Mouse (Mus musculus) splenic B cell, adult 2 months (primary cell): Measurements from ENCODE around the gene Srp54b.
"Not testable (repeated sequence)": the region's sequence is repeated elsewhere in the genome, so short reads cannot be mapped to it uniquely, and the experiment has no call there.

Source experiments
- DNase-seq: peaks from one replicate; pipeline ENCODE4 v3.0.0-alpha.2; 2011; ENCODE audit warnings: low read depth, low spot score
- H3K27me3 ChIP-seq: 2 replicates; pipeline ENCODE4 v1.6.1; 2012; ENCODE audit warnings: mild to moderate bottlenecking, low read length, moderate library complexity, mixed read lengths; ENCODE audit not compliant: control insufficient read depth, poor library complexity, insufficient read depth, severe bottlenecking
- H3K36me3 ChIP-seq: 2 replicates; pipeline ENCODE4 v1.6.1; 2012; ENCODE audit warnings: mild to moderate bottlenecking, low read length, moderate library complexity, mixed read lengths; ENCODE audit not compliant: control insufficient read depth, poor library complexity, insufficient read depth, severe bottlenecking

Gene Srp54b

DNA sequence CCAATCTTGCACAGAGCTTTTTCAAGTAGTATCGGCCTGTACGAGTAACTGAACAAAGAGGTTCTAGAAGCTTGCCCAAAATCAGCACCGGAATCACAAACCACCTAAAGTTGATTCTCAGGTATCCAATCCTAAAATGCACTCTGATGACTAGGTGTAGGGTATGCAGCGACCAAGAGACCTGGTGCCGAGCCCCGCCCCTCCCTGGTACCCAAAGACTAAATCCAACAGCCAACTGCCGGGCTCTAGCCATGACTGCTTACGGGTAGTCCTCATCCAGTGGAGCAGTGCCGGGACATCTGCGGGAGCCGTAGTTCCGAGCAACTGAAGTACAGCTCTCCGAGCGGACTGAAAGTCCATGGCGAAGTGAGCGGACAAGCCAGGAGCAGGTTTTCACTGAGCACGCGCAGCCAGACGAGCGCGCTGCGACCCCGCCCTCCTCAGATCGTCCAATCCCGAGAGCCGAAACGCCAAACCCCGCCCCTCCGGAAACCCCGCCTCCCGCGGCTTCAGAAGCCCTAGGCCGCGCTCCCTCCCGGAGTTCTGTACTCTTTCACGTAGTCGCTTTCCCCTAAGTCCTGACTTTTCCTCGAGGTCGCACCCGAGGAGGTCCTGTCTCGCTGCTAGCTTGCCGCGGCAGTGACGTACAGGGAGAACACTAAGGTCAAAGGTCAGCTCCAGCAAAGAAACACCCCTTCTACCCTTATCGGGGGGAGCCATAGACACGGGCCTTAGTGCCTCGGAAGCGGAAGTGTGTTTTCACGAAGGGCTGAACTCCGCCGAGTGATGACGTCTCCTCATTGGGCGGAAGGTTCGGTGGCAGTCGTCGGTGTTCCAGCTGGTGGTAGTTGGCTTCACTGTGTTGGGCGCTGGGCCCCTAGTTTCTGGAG lies at the start of gene Srp54b:
Srp54b (plus strand) TSS at position 546 of the 890 bp plus-strand sequence.
- H3K27me3 ChIP-seq, H3K36me3 ChIP-seq, DNase-seq: not testable (repeated sequence)

DNA sequence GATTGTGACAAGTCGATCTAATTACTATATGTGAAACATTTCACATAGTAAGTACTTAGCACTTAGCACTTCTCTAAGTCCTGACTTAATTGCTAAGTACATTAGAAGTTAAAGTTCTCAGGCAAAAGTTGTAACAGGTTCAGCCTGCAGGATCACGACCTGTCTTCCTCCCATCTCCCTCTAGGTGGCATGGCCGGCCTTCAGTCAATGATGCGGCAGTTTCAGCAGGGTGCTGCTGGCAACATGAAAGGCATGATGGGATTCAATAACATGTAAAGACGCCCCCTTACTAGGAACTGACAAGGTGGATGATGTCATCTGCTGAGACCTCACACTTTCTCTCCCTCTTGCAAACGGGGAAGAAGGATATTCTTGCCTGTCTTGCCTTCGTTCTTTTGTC lies 42.3 kb upstream of the Srp54b start:
- DNase-seq, H3K27me3 ChIP-seq, H3K36me3 ChIP-seq: not testable (repeated sequence)

- H3K36me3 ChIP-seq, H3K27me3 ChIP-seq, DNase-seq: not testable (repeated sequence)
Observed at GRCm38 (mm10) chr12:55124242-55124641, 30.7 kb upstream of the Srp54b start, which contains the start of gene Fam177a. Fam177a (plus strand) TSS chr12:55124469.

DNA sequence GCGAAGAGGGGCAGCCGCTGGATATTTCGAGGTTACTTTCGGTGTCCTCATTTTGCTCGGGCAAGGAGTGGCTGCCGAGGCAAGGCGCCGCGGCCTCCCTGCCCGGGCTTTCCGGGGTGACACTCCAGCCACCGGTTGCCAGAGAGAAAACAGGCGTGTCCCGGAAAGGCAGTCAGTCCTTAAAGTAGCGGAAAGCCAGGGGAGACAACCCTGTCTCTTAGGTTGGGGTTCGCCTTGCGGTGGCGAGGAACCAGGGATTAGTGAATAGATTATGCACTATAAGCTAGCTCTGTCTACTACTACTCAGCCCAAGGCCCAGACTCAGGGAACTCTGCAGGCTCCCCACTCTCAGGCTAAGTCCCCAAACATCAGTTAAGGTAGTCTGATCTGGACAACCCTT lies 30.2 kb upstream of the Srp54b start:
- not testable (repeated sequence) for H3K36me3 ChIP-seq, DNase-seq, H3K27me3 ChIP-seq

DNA sequence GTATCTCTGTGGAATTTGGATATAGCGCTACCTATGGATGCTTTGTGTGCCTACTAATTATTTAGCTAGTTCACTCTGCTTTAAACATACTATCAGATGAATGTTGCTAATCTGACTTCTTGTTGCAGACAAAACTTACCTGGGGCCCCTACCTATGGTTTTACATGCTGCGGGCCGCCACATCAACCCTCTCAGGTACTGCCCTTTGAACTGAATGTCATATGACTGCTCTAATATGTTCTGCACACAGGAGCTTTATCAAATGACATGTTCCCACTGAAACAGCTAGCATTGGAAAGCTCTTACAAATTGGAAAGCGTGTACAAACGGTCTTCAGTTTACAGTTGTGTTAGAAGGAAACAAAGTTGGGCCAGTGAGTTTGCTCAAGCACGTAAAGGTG lies 19.4 kb upstream of the Srp54b start:
- not testable (repeated sequence) for DNase-seq, H3K27me3 ChIP-seq, H3K36me3 ChIP-seq

DNA sequence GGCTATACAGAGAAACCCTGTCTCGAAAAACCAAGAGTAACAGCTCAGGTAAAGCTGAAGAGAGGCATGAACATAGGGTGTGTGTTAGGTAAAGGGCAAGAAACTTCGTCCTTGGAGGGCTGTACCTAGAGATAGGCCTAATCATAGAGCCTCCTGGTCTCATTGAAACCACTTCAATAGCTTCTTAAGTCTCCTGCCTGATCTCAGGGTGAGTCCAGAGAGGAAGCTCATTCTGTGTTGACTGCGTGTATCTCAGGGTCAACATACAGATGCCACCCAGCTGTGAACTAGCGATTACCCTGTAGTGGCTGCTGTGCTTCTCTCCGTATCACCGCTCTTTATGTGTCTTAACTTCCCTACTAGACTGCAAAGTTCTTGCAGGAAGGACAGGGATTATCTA lies 17.0 kb upstream of the Srp54b start:
- H3K27me3 ChIP-seq, DNase-seq, H3K36me3 ChIP-seq: not testable (repeated sequence)

DNA sequence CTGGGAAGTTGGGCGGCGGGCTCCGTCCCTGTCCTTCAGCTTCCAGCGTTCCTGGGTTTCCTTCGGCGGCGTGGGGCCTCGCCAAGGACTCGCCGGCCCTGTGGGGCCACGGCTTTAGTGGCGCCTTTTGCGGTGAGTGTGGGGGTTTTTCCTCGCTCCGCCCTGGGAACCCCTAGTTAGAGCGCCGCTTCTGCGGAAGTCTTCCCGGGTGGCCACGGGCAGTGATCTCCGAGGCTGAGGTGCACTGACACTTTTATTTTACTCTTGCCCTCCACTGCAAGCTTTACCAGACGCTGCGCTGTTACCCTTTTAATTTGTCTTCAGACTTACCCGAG lies 512 bp downstream of the Srp54b start:
- not testable (repeated sequence) for H3K36me3 ChIP-seq, H3K27me3 ChIP-seq, DNase-seq

DNA sequence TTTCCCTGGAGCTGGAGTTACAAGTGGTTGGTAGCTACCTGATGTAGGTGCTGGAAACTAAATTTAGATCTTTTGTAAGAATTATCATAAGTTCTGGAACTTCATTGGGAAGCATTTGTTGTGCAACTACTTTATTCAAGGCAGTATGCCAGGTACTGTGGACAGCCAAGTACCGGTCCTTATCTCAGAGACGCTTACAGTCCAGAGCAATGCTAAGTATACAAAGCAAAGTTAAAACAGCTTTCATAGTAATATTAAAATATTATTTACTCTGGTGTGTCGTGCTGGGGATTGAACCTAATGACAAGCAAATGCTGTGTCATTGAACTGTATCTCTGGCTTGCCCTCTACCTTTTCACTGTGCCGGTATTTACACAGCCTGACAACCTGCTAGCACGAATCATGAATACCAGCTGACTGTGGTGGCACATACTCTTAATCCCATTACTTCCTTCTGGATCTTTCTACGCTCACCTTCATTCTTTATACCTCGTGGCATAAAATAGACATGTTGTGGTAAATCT lies 12.2 kb downstream of the Srp54b start:
- H3K27me3 ChIP-seq, H3K36me3 ChIP-seq, DNase-seq: not testable (repeated sequence)

DNA sequence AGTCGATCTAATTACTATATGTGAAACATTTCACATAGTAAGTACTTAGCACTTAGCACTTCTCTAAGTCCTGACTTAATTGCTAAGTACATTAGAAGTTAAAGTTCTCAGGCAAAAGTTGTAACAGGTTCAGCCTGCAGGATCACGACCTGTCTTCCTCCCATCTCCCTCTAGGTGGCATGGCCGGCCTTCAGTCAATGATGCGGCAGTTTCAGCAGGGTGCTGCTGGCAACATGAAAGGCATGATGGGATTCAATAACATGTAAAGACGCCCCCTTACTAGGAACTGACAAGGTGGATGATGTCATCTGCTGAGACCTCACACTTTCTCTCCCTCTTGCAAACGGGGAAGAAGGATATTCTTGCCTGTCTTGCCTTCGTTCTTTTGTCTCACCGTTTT lies 32.8 kb downstream of the Srp54b start:
- not testable (repeated sequence) for H3K36me3 ChIP-seq, H3K27me3 ChIP-seq, DNase-seq

- H3K27me3 ChIP-seq, DNase-seq: not testable (repeated sequence)
Observed at GRCm38 (mm10) chr12:55189127-55189526, 34.2 kb downstream of the Srp54b start.

DNA sequence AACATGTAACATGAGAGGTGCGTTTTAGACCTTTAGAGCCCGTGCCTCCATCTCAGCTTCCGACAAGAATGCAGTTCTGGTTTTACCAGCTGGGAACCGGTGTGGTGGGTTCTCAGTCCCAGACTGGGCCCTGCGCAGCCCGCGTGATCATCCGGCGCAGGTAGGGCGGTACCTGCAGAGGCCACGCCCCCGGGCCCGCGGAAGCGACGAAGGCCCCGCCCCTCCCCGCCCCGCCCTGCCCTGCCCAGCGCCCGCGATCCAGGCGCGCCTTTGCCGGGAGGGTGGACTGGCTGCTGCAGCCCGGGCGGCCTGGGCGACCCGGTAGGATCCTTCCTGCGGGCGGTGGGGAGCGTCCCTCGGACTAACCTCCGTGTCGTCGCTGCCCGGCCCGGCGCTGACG lies 44.4 kb downstream of the Srp54b start, which contains the start of gene 1700047I17Rik2:
1700047I17Rik2 (plus strand) TSS at position 287 of the 400 bp plus-strand sequence.
- DNase-seq, H3K27me3 ChIP-seq, H3K36me3 ChIP-seq: not testable (repeated sequence)

More at GRCm38 (mm10) chr12:55189127-55189526, 34.2 kb downstream of the Srp54b start:
- H3K36me3 ChIP-seq: not testable (repeated sequence)

DNA sequence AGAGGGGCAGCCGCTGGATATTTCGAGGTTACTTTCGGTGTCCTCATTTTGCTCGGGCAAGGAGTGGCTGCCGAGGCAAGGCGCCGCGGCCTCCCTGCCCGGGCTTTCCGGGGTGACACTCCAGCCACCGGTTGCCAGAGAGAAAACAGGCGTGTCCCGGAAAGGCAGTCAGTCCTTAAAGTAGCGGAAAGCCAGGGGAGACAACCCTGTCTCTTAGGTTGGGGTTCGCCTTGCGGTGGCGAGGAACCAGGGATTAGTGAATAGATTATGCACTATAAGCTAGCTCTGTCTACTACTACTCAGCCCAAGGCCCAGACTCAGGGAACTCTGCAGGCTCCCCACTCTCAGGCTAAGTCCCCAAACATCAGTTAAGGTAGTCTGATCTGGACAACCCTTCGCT lies 44.9 kb downstream of the Srp54b start:
- H3K27me3 ChIP-seq, DNase-seq: not testable (repeated sequence)

DNA sequence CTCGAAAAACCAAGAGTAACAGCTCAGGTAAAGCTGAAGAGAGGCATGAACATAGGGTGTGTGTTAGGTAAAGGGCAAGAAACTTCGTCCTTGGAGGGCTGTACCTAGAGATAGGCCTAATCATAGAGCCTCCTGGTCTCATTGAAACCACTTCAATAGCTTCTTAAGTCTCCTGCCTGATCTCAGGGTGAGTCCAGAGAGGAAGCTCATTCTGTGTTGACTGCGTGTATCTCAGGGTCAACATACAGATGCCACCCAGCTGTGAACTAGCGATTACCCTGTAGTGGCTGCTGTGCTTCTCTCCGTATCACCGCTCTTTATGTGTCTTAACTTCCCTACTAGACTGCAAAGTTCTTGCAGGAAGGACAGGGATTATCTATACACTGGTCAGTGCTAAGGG lies 58.0 kb downstream of the Srp54b start:
- H3K36me3 ChIP-seq, DNase-seq, H3K27me3 ChIP-seq: not testable (repeated sequence)

More for the DNA sequence above, 44.9 kb downstream of the Srp54b start:
- H3K36me3 ChIP-seq: not testable (repeated sequence)

GRCm38 (mm10) chr12:55229626-55230519 lies 75.0 kb downstream of the Srp54b start, which contains the start of gene Srp54c:
Srp54c (plus strand) TSS chr12:55230168.
- not testable (repeated sequence) for DNase-seq, H3K36me3 ChIP-seq, H3K27me3 ChIP-seq

DNA sequence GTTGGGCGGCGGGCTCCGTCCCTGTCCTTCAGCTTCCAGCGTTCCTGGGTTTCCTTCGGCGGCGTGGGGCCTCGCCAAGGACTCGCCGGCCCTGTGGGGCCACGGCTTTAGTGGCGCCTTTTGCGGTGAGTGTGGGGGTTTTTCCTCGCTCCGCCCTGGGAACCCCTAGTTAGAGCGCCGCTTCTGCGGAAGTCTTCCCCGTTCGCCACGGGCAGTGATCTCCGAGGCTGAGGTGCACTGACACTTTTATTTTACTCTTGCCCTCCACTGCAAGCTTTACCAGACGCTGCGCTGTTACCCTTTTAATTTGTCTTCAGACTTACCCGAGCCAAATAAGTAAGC lies 75.6 kb downstream of the Srp54b start:
- H3K36me3 ChIP-seq, DNase-seq, H3K27me3 ChIP-seq: not testable (repeated sequence)
